Mouse (Mus musculus) liver, adult 2 months (tissue): Measurements from ENCODE around the gene Nr4a3.

Source experiments
- CTCF ChIP-seq: fragments of 200-500 bp; IDR thresholded peaks from 2 replicates; pipeline ENCODE4 v1.5.1; 2011; ENCODE audit warnings: low read depth, low read length, control low read depth
- POLR2A ChIP-seq: fragments of 200-500 bp; IDR thresholded peaks from 2 replicates; pipeline ENCODE4 v1.6.1; 2011; ENCODE audit warnings: low read length, control low read depth; ENCODE audit not compliant: insufficient read depth; ENCODE audit errors: extremely low read depth

GRCm38 (mm10) chr4:48130314-48130713, 85.4 kb downstream of the Nr4a3 start:
- TF ChIP-seq CTCF (no peak), POLR2A (no peak)
